Mouse (Mus musculus) limb, embryonic 11.5 days (tissue): ENCODE results near the gene Prkra. TPM values are rescaled to one million over a fixed set of nuclear protein-coding genes. Genes with fewer than 3 reads are reported as not detected.
"Not testable (repeated sequence)": the region's sequence is repeated elsewhere in the genome, so short reads cannot be mapped to it uniquely, and the experiment has no call there.

Experiments used
- ATAC-seq: fragments of 200-750 bp; cut with Nextera tagmentation; 2 replicates; pipeline ENCODE4 v1.8.0; 2017; ENCODE audit warnings: low read depth; ENCODE audit not compliant: insufficient number of reproducible peaks, low FRiP score, low TSS enrichment
- DNase-seq: peaks from one replicate; pipeline ENCODE4 v3.0.0-alpha.2; 2015; ENCODE audit warnings: low spot score
- H3K27ac ChIP-seq: fragments of 300-500 bp; sonication (generic); replicated peaks from 2 replicates; pipeline ENCODE4 v1.5.1; 2014; ENCODE audit warnings: low read depth, mild to moderate bottlenecking, low read length
- H3K27me3 ChIP-seq: fragments of 300-500 bp; sonication (generic); 2 replicates; pipeline ENCODE4 v1.6.1; 2014; ENCODE audit warnings: mild to moderate bottlenecking, low read length, mixed read lengths; ENCODE audit not compliant: control insufficient read depth, insufficient read depth
- H3K36me3 ChIP-seq: fragments of 300-500 bp; sonication (generic); 2 replicates; pipeline ENCODE4 v1.6.1; 2014; ENCODE audit warnings: mild to moderate bottlenecking, low read length, moderate library complexity, mixed read lengths; ENCODE audit not compliant: control insufficient read depth, insufficient read depth
- H3K4me1 ChIP-seq: fragments of 300-500 bp; sonication (generic); 2 replicates; pipeline ENCODE4 v1.6.1; 2014; ENCODE audit warnings: low read length, mixed read lengths; ENCODE audit not compliant: control insufficient read depth, insufficient read depth
- H3K4me2 ChIP-seq: fragments of 300-500 bp; sonication (generic); 2 replicates; pipeline ENCODE4 v1.6.1; 2014; ENCODE audit warnings: low read depth, mild to moderate bottlenecking, moderate library complexity; ENCODE audit not compliant: severe bottlenecking
- H3K4me3 ChIP-seq: fragments of 300-500 bp; sonication (generic); 2 replicates; pipeline ENCODE4 v1.5.1; 2014; ENCODE audit warnings: low read depth, low read length
- H3K9ac ChIP-seq: fragments of 300-500 bp; sonication (generic); 2 replicates; pipeline ENCODE4 v1.6.1; 2014; ENCODE audit warnings: mild to moderate bottlenecking, low read length
- H3K9me3 ChIP-seq: fragments of 300-500 bp; sonication (generic); 2 replicates; pipeline ENCODE4 v1.6.1; 2016; ENCODE audit warnings: low read length; ENCODE audit not compliant: control insufficient read depth
- WGBS: fragments of 180-500 bp; shearing (Covaris S2); extraction: QIAGEN DNeasy Blood & Tissue Kit; methylation state at CpG from one replicate; pipeline ENCODE4 v1.1.7; 2014; 5-methylcytosine and 5-hydroxymethylcytosine counted together
- polyA plus RNA-seq: library from polyadenylated mRNA; unstranded; fragments of >200 nt; fragmentation: Nextera tagmentation; extraction: Ambion mirVana; gene quantifications from 2 replicates; pipeline ENCODE4 v1.2.1, GENCODE M21; 2014

Prkra gene
- polyA plus RNA-seq, 1 experiment from 2014 or later, result 100 TPM

GRCm38 (mm10) chr2:76648666-76649141, 889 bp upstream of the Prkra start:
- DNase-seq, result peak; percentile 73
- peak; percentile 48; the same call in 1 of the 2 replicates for ATAC-seq
- Histone ChIP-seq H3K27me3 (no peaks in the 10 kb centered on the region), H3K9ac (peak overlapping the region; percentile 41), H3K36me3 (no peaks in the 10 kb centered on the region), H3K4me3 (peak overlapping the region; percentile 68; the same call in 1 of the 2 replicates), H3K27ac (peak overlapping the region; percentile 30), H3K4me1 (no peaks in the 10 kb centered on the region), H3K4me2 (peak overlapping the region; percentile 70; the same call in 1 of the 2 replicates), H3K9me3 (no peaks in the 10 kb centered on the region)
- WGBS, result 34% methylated on average over 13 of the region's 13 CpGs

GRCm38 (mm10) chr2:76647441-76647869, 360 bp downstream of the Prkra start:
- Histone ChIP-seq H3K9me3 (no peaks in the 10 kb centered on the region), H3K27ac (peak overlapping the region; percentile 88), H3K27me3 (no peaks in the 10 kb centered on the region), H3K4me3 (peak overlapping the region; percentile 68), H3K4me2 (peak overlapping the region; percentile 70), H3K9ac (peak overlapping the region; percentile 77), H3K4me1 (no peaks in the 10 kb centered on the region), H3K36me3 (no peaks in the 10 kb centered on the region)
- ATAC-seq (peak; percentile 76), DNase-seq (peak; percentile 75)
- WGBS, result under 1% methylated on average over 24 of the region's 32 CpGs

- Histone ChIP-seq H3K4me1 (no peaks in the 10 kb centered on the region), H3K27ac (no peak overlapping the region), H3K4me3 (no peak overlapping the region), H3K36me3 (peaks cover 3% of the 10 kb centered on the region; the same call in 1 of the 2 replicates), H3K9me3 (no peaks in the 10 kb centered on the region), H3K9ac (no peak overlapping the region), H3K27me3 (no peaks in the 10 kb centered on the region), H3K4me2 (no peak overlapping the region)
- ATAC-seq (no peak), DNase-seq (no peak)
Measured at GRCm38 (mm10) chr2:76643801-76644200, 4.0 kb downstream of the Prkra start.

- 95% methylated on average over 2 of the region's 2 CpGs for WGBS
- Histone ChIP-seq H3K27ac (no peak overlapping the region), H3K9ac (no peak overlapping the region), H3K9me3 (no peaks in the 10 kb centered on the region), H3K36me3 (peaks cover 6% of the 10 kb centered on the region; the same call in 1 of the 2 replicates), H3K4me2 (no peak overlapping the region), H3K4me3 (no peak overlapping the region), H3K4me1 (no peaks in the 10 kb centered on the region), H3K27me3 (no peaks in the 10 kb centered on the region)
- DNase-seq, result no peak
- no peak for ATAC-seq
Measured at GRCm38 (mm10) chr2:76639637-76640036, 8.2 kb downstream of the Prkra start.

- Histone ChIP-seq H3K4me1 (no peaks in the 10 kb centered on the region), H3K4me2 (no peak overlapping the region), H3K9ac (no peak overlapping the region), H3K9me3 (no peaks in the 10 kb centered on the region), H3K4me3 (no peak overlapping the region), H3K27ac (no peak overlapping the region), H3K36me3 (peaks cover 11% of the 10 kb centered on the region; the same call in 1 of the 2 replicates), H3K27me3 (no peaks in the 10 kb centered on the region)
- no peak for ATAC-seq
- DNase-seq, result no peak
- 93% methylated on average over 4 of the region's 4 CpGs for WGBS
Measured at GRCm38 (mm10) chr2:76631600-76631999, 16.2 kb downstream of the Prkra start.

- Histone ChIP-seq H3K4me2 (no peak overlapping the region), H3K27me3 (no peaks in the 10 kb centered on the region), H3K9ac (no peak overlapping the region), H3K4me3 (no peak overlapping the region), H3K36me3 (peaks cover 15% of the 10 kb centered on the region; the same call in 1 of the 2 replicates), H3K27ac (no peak overlapping the region), H3K4me1 (no peaks in the 10 kb centered on the region), H3K9me3 (no peaks in the 10 kb centered on the region)
- DNase-seq (no peak), ATAC-seq (no peak)
- WGBS, result 92% methylated on average over 12 of the region's 12 CpGs
Measured at GRCm38 (mm10) chr2:76630293-76630692, 17.5 kb downstream of the Prkra start.

- WGBS, result 95% methylated on average over 2 of the region's 2 CpGs
- ATAC-seq, H3K36me3 ChIP-seq: not testable (repeated sequence)
Measured at GRCm38 (mm10) chr2:76622316-76622715, 25.5 kb downstream of the Prkra start.

GRCm38 (mm10) chr2:76621724-76622123, 26.1 kb downstream of the Prkra start:
- Histone ChIP-seq H3K4me3 (no peak overlapping the region), H3K4me2 (no peak overlapping the region), H3K4me1 (no peaks in the 10 kb centered on the region), H3K27ac (no peak overlapping the region), H3K9me3 (no peaks in the 10 kb centered on the region), H3K27me3 (no peaks in the 10 kb centered on the region), H3K9ac (no peak overlapping the region), H3K36me3 (peaks cover 5% of the 10 kb centered on the region; the same call in 1 of the 2 replicates)
- DNase-seq (no peak), ATAC-seq (no peak)
- 63% methylated on average over 1 of the region's 1 CpGs for WGBS

More at GRCm38 (mm10) chr2:76622316-76622715, 25.5 kb downstream of the Prkra start:
- H3K4me1 ChIP-seq, H3K27me3 ChIP-seq, H3K9ac ChIP-seq, H3K27ac ChIP-seq, H3K9me3 ChIP-seq, H3K4me2 ChIP-seq, H3K4me3 ChIP-seq, DNase-seq: not testable (repeated sequence)

GRCm38 (mm10) chr2:76620188-76620587, 27.6 kb downstream of the Prkra start:
- Histone ChIP-seq H3K27me3 (no peaks in the 10 kb centered on the region), H3K9ac (no peak overlapping the region), H3K27ac (no peak overlapping the region), H3K4me2 (no peak overlapping the region), H3K4me1 (no peaks in the 10 kb centered on the region), H3K9me3 (no peaks in the 10 kb centered on the region), H3K4me3 (no peak overlapping the region), H3K36me3 (no peaks in the 10 kb centered on the region; the same call in 1 of the 2 replicates)
- ATAC-seq, result no peak
- DNase-seq, result no peak
- WGBS, result 85% methylated on average over 5 of the region's 5 CpGs
